Mouse (Mus musculus): ENCODE data around the gene Olfr603.
"Not testable (repeated sequence)": the region's sequence is repeated elsewhere in the genome, so short reads cannot be mapped to it uniquely, and the experiment has no call there.

Gene Olfr603

DNA sequence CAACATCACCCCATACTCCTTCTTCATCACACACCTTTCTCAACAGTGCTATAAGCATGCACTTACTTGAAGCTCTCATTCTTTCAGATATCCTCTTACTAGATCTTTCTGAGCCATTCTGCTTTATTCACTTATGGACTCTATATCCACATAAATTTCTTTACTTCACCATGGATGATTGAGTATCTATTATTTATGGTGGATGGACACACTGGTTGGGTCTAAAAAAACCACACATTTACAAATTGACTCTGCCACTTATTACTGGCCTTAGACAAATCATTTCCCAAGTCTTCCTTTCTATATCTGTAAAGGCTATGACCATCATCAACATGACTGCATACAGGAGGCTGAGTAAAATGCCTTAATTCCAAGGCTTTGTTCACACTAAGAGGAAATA lies at the start of gene Olfr603:
TSS of gene Olfr603 (minus strand) at position 101 of the 400 bp plus-strand sequence.
- DNase-seq (ENCODE audit: low spot score in 2 of 2): no peak

DNA sequence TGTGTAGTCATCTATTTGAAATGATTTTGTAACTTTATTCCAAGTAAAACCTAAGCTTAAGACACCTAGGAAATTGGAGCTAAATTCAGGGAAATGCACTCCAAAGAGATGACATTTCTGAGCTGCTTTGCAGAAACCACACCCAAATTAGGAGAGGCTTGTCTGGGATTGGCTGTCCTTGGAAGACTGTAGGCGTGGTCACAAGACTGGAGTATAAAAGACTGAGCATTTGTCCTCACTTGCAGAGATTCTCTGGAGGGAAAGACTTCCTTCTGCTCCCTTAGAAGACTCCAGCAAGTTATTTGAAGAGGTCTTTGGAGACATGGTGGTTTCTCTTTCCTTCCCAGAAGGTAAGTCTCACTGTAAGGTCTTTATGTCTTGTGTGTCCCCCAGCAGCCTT lies 28.8 kb upstream of the Olfr603 start, which contains the start of gene Usp17lc:
TSS of gene Usp17lc (plus strand) at position 301 of the 400 bp plus-strand sequence.
- not testable (repeated sequence) for DNase-seq (ENCODE audit: low spot score in 2 of 2)

DNA sequence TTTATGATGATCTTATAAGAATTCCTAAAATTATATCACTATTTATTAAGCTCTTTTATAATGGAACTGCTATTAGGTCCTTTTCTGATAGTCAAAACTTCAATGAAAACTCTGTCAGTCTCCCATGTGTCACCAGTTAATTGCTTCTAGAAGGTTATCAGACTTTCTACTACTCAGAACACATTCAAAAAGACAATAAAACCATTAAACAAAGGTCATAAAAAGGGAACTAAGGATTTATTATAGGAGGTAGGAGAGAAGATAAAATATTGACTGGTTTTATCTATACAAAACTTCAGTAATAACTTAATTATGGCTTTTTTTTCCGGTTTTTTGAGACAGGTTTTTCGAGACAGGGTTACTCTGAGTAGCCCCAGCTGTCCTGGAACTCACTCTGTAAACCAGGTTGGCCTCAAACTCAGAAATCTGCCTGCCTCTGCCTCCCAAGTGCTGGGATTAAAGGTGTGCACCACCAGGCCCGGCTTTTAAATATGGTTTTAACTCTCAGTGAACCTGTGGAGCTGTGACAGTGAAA lies 20.6 kb upstream of the Olfr603 start:
- DNase-seq (ENCODE audit: low spot score in 2 of 2): not testable (repeated sequence)

DNA sequence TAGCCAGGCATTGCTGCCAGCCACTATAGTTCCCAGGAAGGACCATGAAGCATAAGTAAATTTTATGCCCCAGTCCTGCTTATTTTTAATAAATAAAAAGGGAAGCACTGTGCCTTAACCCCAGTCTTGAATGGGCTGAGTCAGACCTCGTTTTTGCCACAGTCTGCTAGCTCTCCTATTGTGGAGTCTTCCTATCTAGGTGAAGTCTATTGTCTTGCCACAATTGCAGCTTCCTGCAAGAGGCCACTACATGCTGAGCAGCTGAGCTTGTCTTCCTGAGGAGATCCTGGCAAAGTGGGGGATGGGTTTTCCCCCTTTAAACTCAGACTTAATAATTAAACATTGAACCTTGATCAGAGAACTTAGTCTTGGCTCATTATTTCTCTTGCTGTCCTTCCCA lies 13.0 kb upstream of the Olfr603 start:
- DNase-seq (ENCODE audit: low spot score in 2 of 2): no peak

DNA sequence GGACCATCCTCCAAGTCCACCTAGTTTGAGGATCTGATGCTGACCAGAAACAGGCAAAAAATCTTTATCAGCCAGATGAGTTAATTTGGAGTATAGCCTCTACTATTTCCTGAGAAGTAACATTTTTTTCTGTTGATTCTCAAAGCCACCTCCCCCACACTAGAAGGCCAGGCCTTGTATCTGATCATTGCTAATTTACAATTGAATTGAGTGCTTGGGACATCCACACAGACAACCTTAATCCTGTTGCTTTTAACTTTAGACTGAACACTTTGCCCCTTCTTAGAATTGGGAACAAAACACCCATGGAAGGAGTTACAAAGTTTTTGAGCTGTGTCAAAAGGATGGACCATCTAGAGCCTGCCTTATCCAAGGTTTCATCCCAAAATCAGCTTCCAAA lies 11.8 kb upstream of the Olfr603 start:
- no peak for DNase-seq (ENCODE audit: low spot score in 2 of 2)

DNA sequence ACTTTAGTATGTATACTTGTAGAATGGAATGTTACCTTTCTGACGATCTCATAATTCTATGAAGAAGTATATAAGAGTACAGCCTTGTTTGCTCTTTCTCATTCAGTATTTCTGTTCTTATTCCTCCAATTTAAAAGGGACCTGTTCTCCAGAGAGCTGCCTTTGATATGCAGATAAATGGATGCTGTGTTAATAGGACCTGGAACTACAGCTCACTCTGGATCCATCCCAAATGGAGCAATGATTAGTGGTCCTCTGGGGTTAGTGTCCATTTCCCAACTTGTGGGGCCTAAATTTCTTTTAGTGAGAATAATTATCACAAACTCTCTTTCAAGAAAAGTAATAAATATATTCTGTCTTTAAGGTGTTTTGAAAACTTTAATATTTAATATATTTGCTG lies 23.4 kb downstream of the Olfr603 start, which contains the start of gene Olfr601:
TSS of gene Olfr601 (minus strand) at position 101 of the 400 bp plus-strand sequence.
- no peak for DNase-seq (ENCODE audit: low spot score in 2 of 2)

DNA sequence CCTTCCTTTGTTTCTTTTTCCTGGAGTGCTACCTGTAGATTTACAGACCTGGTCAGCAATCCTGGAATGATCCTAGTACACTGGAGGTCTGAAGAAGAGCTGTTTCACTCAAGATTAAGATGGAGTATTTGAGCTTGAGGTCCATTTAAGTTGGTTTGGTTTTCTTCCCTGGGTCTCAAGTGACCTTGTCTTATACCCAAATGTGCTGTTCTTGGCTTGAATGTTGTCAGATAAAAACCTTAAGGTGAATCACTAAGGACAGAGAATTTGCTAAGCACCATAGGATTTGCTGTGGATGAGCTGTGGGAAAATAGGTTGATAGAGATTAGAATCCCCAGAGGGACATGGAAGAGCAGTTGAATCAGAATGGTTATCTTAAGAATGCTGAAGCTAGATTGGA lies 36.4 kb downstream of the Olfr603 start, which contains the start of gene Olfr600:
TSS of gene Olfr600 (minus strand) at position 101 of the 400 bp plus-strand sequence.
- DNase-seq (ENCODE audit: low spot score in 2 of 2): no peak

DNA sequence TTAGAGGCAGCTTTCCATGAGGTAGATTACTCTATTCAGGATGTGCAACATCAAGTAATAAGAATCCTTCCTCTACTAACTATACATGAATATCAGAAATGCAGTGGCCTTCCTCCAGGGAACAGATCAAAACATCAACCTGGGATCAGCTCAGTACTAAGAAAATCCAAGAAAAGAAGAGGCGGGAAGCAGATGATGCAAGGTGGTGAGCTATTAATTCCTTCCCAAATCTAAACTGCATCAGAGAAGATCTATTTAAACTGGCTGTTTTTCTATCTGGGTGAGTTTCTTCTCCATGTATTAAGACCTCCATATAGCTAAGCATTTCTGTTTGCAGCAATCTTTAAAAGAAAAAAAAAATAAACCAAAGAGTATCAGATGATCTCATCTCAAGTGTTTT lies 50.4 kb downstream of the Olfr603 start, which contains the start of gene Olfr599:
TSS of gene Olfr599 (plus strand) at position 301 of the 400 bp plus-strand sequence.
- DNase-seq (ENCODE audit: low spot score in 2 of 2): no peak

Data from spleen, postnatal 10 days (tissue).